Mouse (Mus musculus): ENCODE data around the gene Rnf2. TPM values are rescaled to one million over a fixed set of nuclear protein-coding genes. Genes with fewer than 3 reads are reported as not detected.

Gene Rnf2
- polyA plus RNA-seq (2015; fragmentation: Nextera tagmentation; extraction: Ambion mirVana) = 112 and 121 TPM in 2 replicates

DNA sequence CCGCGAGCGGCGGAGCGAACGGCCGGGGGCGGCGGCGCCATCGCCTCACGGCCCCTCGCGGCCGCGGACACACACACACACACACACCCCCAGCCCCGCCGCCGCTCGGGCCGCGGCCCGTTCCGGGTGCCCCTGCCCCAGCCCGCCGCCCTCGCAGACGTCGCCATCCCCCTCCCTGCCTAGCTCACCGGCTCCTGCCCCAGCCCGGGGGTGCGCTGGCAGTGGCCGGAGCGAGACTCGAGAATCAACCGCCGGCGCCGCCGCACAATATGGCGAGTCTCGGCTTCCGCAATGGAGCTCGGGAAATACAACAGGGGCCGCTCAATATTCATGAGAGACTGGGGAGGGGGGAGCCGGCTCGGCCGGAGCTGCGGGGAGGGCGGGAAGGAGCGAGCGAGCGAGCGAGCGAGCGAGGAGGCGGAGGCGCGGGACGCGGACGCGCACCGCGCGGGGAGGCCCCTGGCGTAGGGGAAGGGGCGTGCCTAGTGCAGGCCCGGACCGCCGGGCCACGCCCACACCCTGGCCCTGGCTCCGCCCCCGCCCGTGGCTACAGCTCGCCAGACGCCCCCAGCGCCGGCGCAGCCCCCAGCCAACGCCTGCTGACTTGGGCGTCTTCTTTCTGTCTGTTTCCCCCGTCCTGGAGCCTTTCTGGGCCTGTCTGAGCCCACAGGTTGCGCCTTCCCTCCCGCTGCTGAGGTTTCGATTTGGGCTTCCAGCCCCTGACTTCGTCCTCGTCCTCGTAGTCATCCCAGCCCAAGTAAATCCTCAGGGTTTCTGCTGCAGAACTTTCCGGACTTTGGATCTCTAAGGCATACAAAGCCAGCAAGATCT is at the start of gene Rnf2:
Gene Rnf2 (minus strand): TSS at position 425 of the 831 bp plus-strand sequence.
- no peaks in the 10 kb centered on the region for H3K9me3 ChIP-seq
- peak; percentile 97 for ATAC-seq (ENCODE audit: low read depth)
- no peaks in the 10 kb centered on the region for H3K27me3 ChIP-seq
- peak within 1 kb of the TSS; percentile 97 for H3K27ac ChIP-seq (replicated peaks)
- peak within 1 kb of the TSS; percentile 61 for H3K4me2 ChIP-seq
- peaks cover 25% of the 10 kb centered on the region for H3K4me1 ChIP-seq (replicated peaks)
- H3K4me3 ChIP-seq = peak within 1 kb of the TSS; percentile 94
- H3K9ac ChIP-seq = peak within 1 kb of the TSS; percentile 97
- no peaks in the 10 kb centered on the region for H3K36me3 ChIP-seq
- WGBS = under 1% methylated on average over 72 of the region's 90 CpGs

DNA sequence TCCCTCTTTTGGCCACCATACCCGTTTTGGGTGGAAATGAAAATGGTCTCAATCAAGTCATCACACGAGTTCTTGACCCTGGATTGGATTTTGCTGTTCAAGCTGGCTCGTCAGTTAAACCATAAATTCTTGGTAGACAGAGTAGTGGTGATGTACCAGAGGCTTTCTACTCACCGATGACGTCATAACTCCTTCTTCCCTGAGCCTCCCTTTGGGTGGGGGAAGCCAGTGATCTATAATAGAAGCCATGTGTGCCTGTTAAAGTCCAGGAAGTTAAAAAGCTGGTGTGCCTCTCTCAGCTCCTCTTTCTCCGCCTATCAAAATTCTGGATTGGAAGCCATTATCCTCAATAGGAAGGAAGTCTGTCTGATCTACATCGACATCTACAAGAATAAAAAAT is 49.0 kb upstream of the Rnf2 start:
- no peak overlapping the region for H3K4me2 ChIP-seq
- peaks cover 7% of the 10 kb centered on the region; the same call in 1 of the 2 replicates for H3K4me1 ChIP-seq (replicated peaks)
- WGBS = 72% methylated on average over 7 of the region's 7 CpGs
- H3K27me3 ChIP-seq = no peaks in the 10 kb centered on the region
- H3K9ac ChIP-seq = no peak overlapping the region
- H3K36me3 ChIP-seq = no peaks in the 10 kb centered on the region
- no peak for ATAC-seq (ENCODE audit: low read depth)
- H3K4me3 ChIP-seq = no peak overlapping the region
- no peak overlapping the region for H3K27ac ChIP-seq (replicated peaks)
- H3K9me3 ChIP-seq = no peaks in the 10 kb centered on the region

DNA sequence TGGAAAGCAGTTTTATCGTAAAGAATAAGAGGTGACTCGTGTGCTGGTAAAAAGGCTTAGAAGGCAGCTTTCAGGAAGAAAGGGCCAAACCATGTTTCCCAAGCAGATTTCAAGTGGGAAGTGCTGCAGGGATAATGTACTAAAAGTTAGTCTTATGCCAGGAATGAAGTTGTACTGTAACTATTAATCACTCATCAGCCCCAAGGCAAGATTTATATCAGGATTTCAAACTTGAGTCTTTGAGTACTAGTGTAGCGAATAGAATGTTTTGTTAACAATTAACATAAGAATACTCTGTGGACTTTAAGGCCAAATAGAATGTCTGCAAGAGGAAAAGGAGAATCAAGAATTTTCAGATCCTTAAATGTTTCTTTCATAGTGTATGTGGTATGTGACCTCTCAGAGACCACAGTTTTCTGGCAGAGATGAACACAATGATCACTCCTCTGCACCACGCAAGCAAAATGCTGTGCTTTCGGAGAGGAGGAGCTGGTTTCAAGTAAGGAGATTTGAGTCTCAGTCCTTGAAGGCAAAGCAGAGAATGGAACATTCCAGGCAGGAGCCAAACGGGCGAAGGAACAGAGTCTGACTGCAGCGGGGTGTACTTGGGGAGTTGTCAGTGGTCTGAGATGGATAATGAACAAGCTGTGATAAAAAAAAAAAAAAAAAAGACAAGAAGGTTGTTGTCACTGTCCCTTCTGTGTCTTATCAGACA is 48.3 kb upstream of the Rnf2 start:
- no peaks in the 10 kb centered on the region for H3K36me3 ChIP-seq
- H3K27ac ChIP-seq (replicated peaks) = no peak overlapping the region
- H3K9me3 ChIP-seq = no peaks in the 10 kb centered on the region
- H3K9ac ChIP-seq = no peak overlapping the region
- ATAC-seq (ENCODE audit: low read depth) = no peak
- peaks cover 7% of the 10 kb centered on the region; the same call in 1 of the 2 replicates for H3K4me1 ChIP-seq (replicated peaks)
- H3K4me2 ChIP-seq = no peak overlapping the region
- H3K4me3 ChIP-seq = no peak overlapping the region
- no peaks in the 10 kb centered on the region for H3K27me3 ChIP-seq
- 72% methylated on average over 8 of the region's 8 CpGs for WGBS

DNA sequence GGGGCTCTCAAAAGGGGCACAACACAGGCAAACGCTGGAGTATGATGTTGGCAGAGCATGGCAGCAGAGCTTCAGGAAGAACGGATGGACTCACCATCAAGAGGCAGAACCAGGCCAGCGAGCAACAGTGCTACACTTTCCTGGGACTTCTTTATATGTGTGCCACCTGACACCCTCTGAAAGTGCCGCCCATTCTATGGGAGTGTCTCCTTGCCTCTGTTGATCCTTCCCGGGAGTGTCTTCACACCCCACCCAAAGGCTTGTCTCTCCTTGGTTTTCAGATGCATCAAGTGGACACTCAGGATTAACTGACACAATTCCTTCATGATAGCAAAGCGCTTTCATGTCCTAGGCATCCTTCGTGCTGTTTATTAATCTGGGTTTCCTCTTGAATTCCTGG is 44.8 kb upstream of the Rnf2 start:
- H3K9me3 ChIP-seq = no peaks in the 10 kb centered on the region
- ATAC-seq (ENCODE audit: low read depth) = no peak
- no peak overlapping the region for H3K27ac ChIP-seq (replicated peaks)
- H3K4me3 ChIP-seq = no peak overlapping the region
- no peaks in the 10 kb centered on the region for H3K4me1 ChIP-seq (replicated peaks)
- no peak overlapping the region for H3K9ac ChIP-seq
- no peak overlapping the region for H3K4me2 ChIP-seq
- H3K27me3 ChIP-seq = no peaks in the 10 kb centered on the region
- WGBS = 89% methylated on average over 7 of the region's 7 CpGs
- H3K36me3 ChIP-seq = no peaks in the 10 kb centered on the region

DNA sequence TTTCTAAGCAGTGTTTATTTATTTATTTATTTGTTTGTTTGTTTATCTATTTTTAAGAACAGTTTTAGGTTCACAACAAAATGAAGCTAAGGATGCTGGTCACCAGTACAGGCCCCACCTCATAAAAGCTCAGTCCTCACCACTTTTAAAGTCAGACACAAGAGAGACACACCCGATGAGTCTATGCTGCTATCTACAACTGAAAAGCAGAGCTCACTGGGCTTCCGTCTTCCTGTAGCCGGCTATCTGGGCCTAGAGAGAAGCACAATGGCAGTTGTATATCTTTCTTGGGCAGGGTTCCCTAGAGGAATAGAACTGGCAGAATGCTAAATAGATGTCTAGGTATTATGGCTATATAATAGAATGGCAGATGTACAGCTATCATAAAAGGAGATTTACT is 43.8 kb upstream of the Rnf2 start:
- Histone ChIP-seq H3K9ac (no peak overlapping the region), H3K36me3 (no peaks in the 10 kb centered on the region), H3K27ac (replicated peaks) (no peak overlapping the region), H3K9me3 (no peaks in the 10 kb centered on the region), H3K4me2 (no peak overlapping the region), H3K4me1 (replicated peaks) (no peaks in the 10 kb centered on the region), H3K4me3 (no peak overlapping the region), H3K27me3 (no peaks in the 10 kb centered on the region)
- ATAC-seq (ENCODE audit: low read depth) = no peak
- 68% methylated on average over 3 of the region's 3 CpGs for WGBS

DNA sequence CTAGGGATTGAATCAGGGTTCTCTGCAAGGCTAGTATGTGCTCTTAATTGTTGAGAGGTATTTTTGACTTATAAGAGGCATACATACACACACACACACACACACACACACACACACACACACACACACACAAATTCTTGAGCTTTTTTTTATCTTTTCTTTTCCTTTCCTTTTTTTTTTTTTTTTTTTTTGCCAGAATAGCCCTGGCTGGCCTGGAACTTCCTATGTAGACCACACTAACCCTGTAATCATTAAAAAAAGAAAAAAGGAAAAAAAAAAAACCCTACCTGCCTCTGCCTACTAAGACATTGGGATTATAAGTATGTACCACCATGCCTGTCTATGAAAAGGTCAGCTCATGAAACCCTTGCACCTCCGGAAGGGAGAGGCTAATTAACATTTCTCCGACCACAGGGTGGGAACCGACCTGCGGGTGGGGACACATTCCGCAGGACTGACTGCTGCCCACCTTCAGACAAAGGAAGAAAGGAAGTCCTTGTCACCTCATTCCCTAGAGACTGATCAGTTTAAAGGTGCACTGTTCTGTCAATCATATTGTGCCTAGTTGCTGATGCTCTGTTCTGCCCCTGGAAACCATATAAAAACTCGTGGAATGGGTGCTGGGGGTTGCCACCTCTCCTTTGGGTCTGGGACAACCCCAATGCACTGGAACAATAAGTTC is 43.2 kb upstream of the Rnf2 start:
- Histone ChIP-seq H3K36me3 (no peaks in the 10 kb centered on the region), H3K4me1 (replicated peaks) (no peaks in the 10 kb centered on the region), H3K27ac (replicated peaks) (no peak overlapping the region), H3K9ac (no peak overlapping the region), H3K27me3 (no peaks in the 10 kb centered on the region), H3K4me3 (no peak overlapping the region), H3K4me2 (no peak overlapping the region), H3K9me3 (no peaks in the 10 kb centered on the region)
- WGBS = 77% methylated on average over 6 of the region's 6 CpGs
- ATAC-seq (ENCODE audit: low read depth) = no peak

DNA sequence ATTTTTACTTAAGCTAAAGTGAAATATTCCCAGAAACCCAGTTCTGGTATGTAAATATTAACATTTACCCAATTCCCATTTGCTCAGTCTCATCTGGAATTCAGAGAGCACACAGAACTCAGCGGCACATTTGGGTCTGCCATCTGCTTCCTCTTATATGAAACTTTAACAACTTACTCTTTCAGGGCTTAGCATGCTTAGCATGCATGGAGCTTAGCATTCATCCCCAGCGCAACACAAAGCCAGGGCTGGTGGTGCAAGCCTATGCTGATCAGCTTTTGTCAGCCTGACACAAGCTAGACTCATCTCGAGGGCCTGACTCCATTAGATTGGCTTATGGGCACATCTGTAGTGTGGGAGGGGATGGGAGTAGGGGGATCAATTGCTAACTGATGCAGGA is 25.9 kb upstream of the Rnf2 start:
- Histone ChIP-seq H3K4me2 (no peak overlapping the region), H3K9ac (no peak overlapping the region), H3K36me3 (no peaks in the 10 kb centered on the region), H3K9me3 (no peaks in the 10 kb centered on the region; the same call in 1 of the 2 replicates), H3K4me3 (no peak overlapping the region), H3K27me3 (no peaks in the 10 kb centered on the region), H3K27ac (replicated peaks) (no peak overlapping the region), H3K4me1 (replicated peaks) (no peaks in the 10 kb centered on the region)
- ATAC-seq (ENCODE audit: low read depth) = no peak
- WGBS = 66% methylated on average over 3 of the region's 3 CpGs

DNA sequence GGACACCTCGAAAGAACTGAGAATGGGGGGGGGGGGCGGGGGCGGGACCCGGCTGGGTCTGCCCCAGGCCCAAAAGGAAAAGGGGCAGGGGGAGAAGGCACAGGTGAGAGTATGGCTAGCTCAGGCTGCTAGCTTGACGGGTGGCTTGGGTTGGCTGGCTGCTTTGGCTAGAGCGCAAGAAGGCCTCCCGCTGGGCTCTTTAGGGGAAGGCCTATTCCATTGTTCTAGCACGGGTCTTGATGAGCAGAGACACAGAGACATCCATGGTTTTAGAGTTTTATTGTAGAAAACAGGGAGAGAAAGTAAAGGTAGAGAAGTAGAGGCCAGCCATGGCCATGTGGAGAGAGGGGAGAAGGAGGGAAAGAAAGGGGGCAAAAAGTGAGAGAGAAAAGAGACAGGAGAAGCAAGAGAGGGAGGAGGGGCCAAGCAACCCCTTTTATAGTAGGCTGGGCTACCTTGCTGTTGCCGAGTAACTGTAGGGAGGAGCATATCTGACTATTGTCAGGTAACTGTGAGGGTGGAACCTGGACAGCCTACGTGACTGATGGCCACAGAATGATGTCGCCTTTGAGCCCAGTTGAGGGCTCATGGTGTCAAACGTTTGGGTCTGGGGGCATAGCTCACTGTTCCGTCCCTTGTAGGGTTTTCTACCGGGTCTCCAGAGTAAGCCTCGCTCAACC is 17.0 kb upstream of the Rnf2 start:
- Histone ChIP-seq H3K9me3 (no peaks in the 10 kb centered on the region), H3K9ac (no peak overlapping the region), H3K4me2 (no peak overlapping the region), H3K4me1 (replicated peaks) (no peaks in the 10 kb centered on the region), H3K36me3 (no peaks in the 10 kb centered on the region), H3K4me3 (no peak overlapping the region), H3K27ac (replicated peaks) (no peak overlapping the region), H3K27me3 (no peaks in the 10 kb centered on the region)
- no peak for ATAC-seq (ENCODE audit: low read depth)
- WGBS = 76% methylated on average over 13 of the region's 15 CpGs

DNA sequence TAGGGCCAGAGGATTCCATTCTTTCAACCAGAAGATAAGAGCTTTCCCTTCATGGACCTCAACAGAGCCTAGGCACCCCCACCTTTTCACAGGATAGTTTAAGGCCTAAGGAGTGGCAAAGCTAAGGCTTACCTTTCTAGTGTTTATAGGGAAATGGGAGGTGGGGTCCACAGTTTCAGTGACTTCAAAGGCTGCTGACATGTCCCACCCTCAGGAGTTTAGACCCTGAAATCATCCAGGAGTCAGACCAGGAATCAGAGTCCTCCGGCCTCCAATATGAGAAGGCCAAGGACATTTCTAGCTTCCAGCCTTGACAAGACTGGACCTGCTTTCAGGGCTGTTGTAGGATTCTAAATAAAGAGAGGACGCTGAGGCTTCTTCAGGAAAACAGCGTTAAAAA is 16.1 kb upstream of the Rnf2 start:
- Histone ChIP-seq H3K9me3 (no peaks in the 10 kb centered on the region), H3K4me2 (no peak overlapping the region), H3K27ac (replicated peaks) (no peak overlapping the region), H3K4me1 (replicated peaks) (no peaks in the 10 kb centered on the region), H3K4me3 (no peak overlapping the region), H3K27me3 (no peaks in the 10 kb centered on the region), H3K36me3 (no peaks in the 10 kb centered on the region), H3K9ac (no peak overlapping the region)
- no peak for ATAC-seq (ENCODE audit: low read depth)
- WGBS = 95% methylated on average over 3 of the region's 3 CpGs

DNA sequence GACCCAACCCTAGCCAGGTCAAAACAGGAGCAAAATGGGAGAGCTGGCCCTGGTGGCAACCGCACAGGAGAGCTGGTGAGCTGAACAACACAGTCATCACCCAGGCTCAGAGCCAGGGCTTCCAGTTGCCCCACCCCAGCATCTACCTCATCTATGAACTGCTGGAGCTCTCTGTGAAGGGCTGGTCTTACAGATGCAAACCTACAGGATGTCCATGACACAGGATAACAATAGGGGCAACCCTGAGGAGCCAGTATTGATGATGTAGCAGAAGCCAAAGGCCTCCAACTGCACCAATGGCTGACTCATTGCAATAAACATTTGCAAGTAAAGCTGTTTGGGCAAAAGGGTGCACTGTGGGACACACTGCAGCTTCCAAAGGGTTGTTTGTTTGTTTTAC is 15.0 kb upstream of the Rnf2 start:
- Histone ChIP-seq H3K27me3 (no peaks in the 10 kb centered on the region), H3K9ac (no peak overlapping the region), H3K4me3 (no peak overlapping the region), H3K9me3 (no peaks in the 10 kb centered on the region), H3K4me1 (replicated peaks) (no peaks in the 10 kb centered on the region), H3K36me3 (no peaks in the 10 kb centered on the region), H3K27ac (replicated peaks) (no peak overlapping the region), H3K4me2 (no peak overlapping the region)
- no peak for ATAC-seq (ENCODE audit: low read depth)
- WGBS = 74% methylated on average over 1 of the region's 1 CpGs

DNA sequence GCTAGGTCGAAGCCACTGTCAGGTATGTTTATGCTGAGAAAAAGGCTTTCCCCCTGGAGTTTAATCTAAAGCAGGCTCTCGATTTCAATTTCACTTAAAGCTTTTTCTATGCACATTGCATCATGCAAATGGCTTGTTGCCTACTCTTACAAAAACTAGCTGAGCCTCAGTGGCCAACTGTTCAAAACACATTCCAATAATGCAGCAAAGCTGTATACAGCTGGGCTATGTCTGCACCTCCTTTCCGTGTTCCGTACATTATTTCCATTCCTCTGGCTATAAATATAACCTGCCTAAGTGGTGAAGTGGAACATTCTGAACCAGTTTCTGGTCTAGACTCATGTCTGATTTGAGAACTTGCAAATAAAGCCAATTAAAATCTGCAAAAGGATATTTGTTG is 13.4 kb upstream of the Rnf2 start:
- H3K27ac ChIP-seq (replicated peaks) = no peak overlapping the region
- 92% methylated on average over 4 of the region's 4 CpGs for WGBS
- no peaks in the 10 kb centered on the region for H3K27me3 ChIP-seq
- no peak overlapping the region for H3K9ac ChIP-seq
- no peak overlapping the region for H3K4me3 ChIP-seq
- H3K36me3 ChIP-seq = no peaks in the 10 kb centered on the region
- no peaks in the 10 kb centered on the region for H3K4me1 ChIP-seq (replicated peaks)
- H3K9me3 ChIP-seq = no peaks in the 10 kb centered on the region
- no peak overlapping the region for H3K4me2 ChIP-seq
- ATAC-seq (ENCODE audit: low read depth) = no peak

DNA sequence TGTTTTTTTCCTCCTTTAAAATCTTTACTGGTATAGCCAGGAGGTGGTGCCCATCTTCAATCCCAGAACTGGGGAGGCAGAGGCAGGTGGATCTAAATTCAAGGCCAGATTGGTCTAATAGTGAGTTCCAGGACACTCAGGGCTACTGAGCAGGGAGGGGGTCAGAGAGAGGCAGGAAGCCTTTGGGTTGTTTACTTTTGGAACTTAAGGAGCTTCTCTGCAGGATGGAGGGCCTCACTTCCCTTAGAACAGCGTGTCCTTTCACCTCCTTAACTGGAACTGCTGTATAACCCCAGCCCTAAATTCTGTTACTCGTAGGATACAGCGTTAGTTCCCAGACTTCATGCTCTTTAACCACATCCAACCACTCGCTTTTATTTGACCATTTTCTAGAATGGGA is 10.1 kb upstream of the Rnf2 start:
- no peaks in the 10 kb centered on the region for H3K9me3 ChIP-seq
- no peaks in the 10 kb centered on the region for H3K36me3 ChIP-seq
- no peak for ATAC-seq (ENCODE audit: low read depth)
- no peak overlapping the region for H3K9ac ChIP-seq
- no peaks in the 10 kb centered on the region for H3K27me3 ChIP-seq
- H3K4me2 ChIP-seq = no peak overlapping the region
- no peaks in the 10 kb centered on the region for H3K4me1 ChIP-seq (replicated peaks)
- no peak overlapping the region for H3K4me3 ChIP-seq
- 58% methylated on average over 4 of the region's 4 CpGs for WGBS
- no peak overlapping the region for H3K27ac ChIP-seq (replicated peaks)
